Mouse (Mus musculus): ENCODE results near the gene Casp8. TPM values are rescaled to one million over a fixed set of nuclear protein-coding genes. Genes with fewer than 3 reads are reported as not detected.
"Not testable (repeated sequence)": the region's sequence is repeated elsewhere in the genome, so short reads cannot be mapped to it uniquely, and the experiment has no call there.

Casp8 gene
- polyA plus RNA-seq, 1 experiment from 2014 or later = 19.9 TPM

GRCm38 (mm10) chr1:58801558-58802285, 6.5 kb downstream of the Casp8 start:
- 69% methylated on average over 8 of the region's 8 CpGs for WGBS (ENCODE audit: insufficient replicate concordance)

GRCm38 (mm10) chr1:58802322-58803273, 7.4 kb downstream of the Casp8 start:
- no peaks in the 10 kb centered on the region for H3K27me3 ChIP-seq (replicated peaks)
- peaks cover 17% of the 10 kb centered on the region for H3K36me3 ChIP-seq
- H3K27ac ChIP-seq = no peak overlapping the region
- 55% methylated on average over 18 of the region's 18 CpGs for WGBS (ENCODE audit: insufficient replicate concordance)
- peak overlapping the region; percentile 24 for H3K4me3 ChIP-seq
- ATAC-seq = peak; percentile 73
- no peaks in the 10 kb centered on the region for H3K9me3 ChIP-seq (replicated peaks)
- H3K9ac ChIP-seq = no peak overlapping the region; the same call in 1 of the 2 replicates
- peak overlapping the region; percentile 51 for H3K4me2 ChIP-seq
- peaks cover 10% of the 10 kb centered on the region; the same call in 1 of the 2 replicates for H3K4me1 ChIP-seq

More at GRCm38 (mm10) chr1:58801558-58802285, 6.5 kb downstream of the Casp8 start:
- H3K27ac ChIP-seq = 0 out of 2 replicates have a peak overlapping the region, but pooled peaks have one; percentile 8
- H3K9me3 ChIP-seq (replicated peaks) = no peaks in the 10 kb centered on the region
- no peak overlapping the region; the same call in 1 of the 2 replicates for H3K9ac ChIP-seq
- no peaks in the 10 kb centered on the region for H3K27me3 ChIP-seq (replicated peaks)
- peak overlapping the region; percentile 51 for H3K4me2 ChIP-seq
- peaks cover 19% of the 10 kb centered on the region for H3K4me1 ChIP-seq
- peaks cover 13% of the 10 kb centered on the region for H3K36me3 ChIP-seq
- peak overlapping the region; percentile 24 for H3K4me3 ChIP-seq
- ATAC-seq = no peak

- WGBS (ENCODE audit: insufficient replicate concordance) = 71% methylated on average over 6 of the region's 6 CpGs
- Histone ChIP-seq H3K36me3 (peaks cover 21% of the 10 kb centered on the region), H3K9ac (no peak overlapping the region), H3K4me1 (peaks cover 8% of the 10 kb centered on the region; the same call in 1 of the 2 replicates), H3K4me3 (no peak overlapping the region), H3K4me2 (no peak overlapping the region), H3K27ac (no peak overlapping the region), H3K9me3 (replicated peaks) (no peaks in the 10 kb centered on the region), H3K27me3 (replicated peaks) (no peaks in the 10 kb centered on the region)
- no peak for ATAC-seq
Measured at GRCm38 (mm10) chr1:58803531-58803930, 8.4 kb downstream of the Casp8 start.

- Histone ChIP-seq H3K9ac (no peak overlapping the region), H3K4me2 (no peak overlapping the region)
- 61% methylated on average over 3 of the region's 3 CpGs for WGBS (ENCODE audit: insufficient replicate concordance)
Measured at GRCm38 (mm10) chr1:58806651-58807050, 11.5 kb downstream of the Casp8 start.

DNA sequence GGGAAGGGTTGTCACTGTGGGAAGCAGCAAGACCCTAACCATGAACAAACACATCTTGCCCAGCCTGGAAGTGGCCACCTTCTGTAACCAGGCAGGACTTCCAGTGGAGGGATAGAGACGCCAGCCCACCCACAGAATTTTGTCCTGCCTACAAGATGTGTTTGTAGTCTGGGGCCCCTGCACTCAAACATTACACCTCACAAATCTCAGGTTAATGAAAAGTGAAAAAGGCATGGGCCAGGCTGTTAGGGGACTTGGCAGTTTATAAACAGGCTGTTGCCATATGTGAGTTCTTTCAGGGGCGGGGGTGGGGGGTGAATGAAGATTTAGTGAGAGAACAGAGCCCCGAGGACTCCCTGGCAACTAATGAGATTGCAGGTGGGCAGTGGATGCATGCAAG, 31.1 kb downstream of the Casp8 start:
- H3K9me3 ChIP-seq (replicated peaks) = no peaks in the 10 kb centered on the region
- peaks cover 68% of the 10 kb centered on the region for H3K36me3 ChIP-seq
- no peaks in the 10 kb centered on the region for H3K27me3 ChIP-seq (replicated peaks)
- H3K4me3 ChIP-seq = no peak overlapping the region
- no peak for ATAC-seq
- WGBS (ENCODE audit: insufficient replicate concordance) = 74% methylated on average over 3 of the region's 3 CpGs
- no peak overlapping the region for H3K27ac ChIP-seq
- no peak overlapping the region for H3K9ac ChIP-seq
- no peaks in the 10 kb centered on the region for H3K4me1 ChIP-seq
- H3K4me2 ChIP-seq = no peak overlapping the region

More at GRCm38 (mm10) chr1:58806651-58807050, 11.5 kb downstream of the Casp8 start:
- no peak overlapping the region for H3K27ac ChIP-seq
- peaks cover 15% of the 10 kb centered on the region; the same call in 1 of the 2 replicates for H3K36me3 ChIP-seq
- H3K9me3 ChIP-seq (replicated peaks) = peaks cover 4% of the 10 kb centered on the region; the same call in 1 of the 2 replicates
- H3K27me3 ChIP-seq (replicated peaks) = no peaks in the 10 kb centered on the region
- no peak for ATAC-seq
- H3K4me1 ChIP-seq = peaks cover 7% of the 10 kb centered on the region; the same call in 1 of the 2 replicates
- H3K4me3 ChIP-seq = no peak overlapping the region

DNA sequence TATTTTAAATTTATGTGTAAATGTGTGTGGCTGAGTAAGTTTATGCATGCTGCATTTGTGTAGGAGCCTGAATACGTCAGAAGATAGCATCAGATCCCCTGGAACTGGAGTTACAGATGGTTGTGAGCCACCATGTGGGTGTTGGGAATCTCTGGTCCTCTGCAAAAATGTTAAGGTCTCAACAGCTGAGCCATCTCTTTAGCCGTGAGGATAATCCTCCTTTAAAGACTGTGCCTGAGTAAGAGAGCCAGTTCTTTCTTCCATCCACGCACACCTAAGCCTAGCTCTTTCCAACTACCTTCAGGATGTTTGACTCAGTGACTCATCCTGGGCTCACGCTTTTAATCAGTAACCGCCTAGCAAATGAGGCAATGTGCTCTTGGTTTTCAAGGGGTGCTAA, 35.6 kb downstream of the Casp8 start:
- no peak for ATAC-seq
- Histone ChIP-seq H3K9ac (no peak overlapping the region), H3K27ac (no peak overlapping the region), H3K36me3 (peaks cover 68% of the 10 kb centered on the region), H3K27me3 (replicated peaks) (no peaks in the 10 kb centered on the region), H3K4me3 (no peak overlapping the region), H3K4me1 (no peaks in the 10 kb centered on the region), H3K4me2 (no peak overlapping the region), H3K9me3 (replicated peaks) (no peaks in the 10 kb centered on the region)
- 83% methylated on average over 5 of the region's 5 CpGs for WGBS (ENCODE audit: insufficient replicate concordance)

- ATAC-seq = no peak
- Histone ChIP-seq H3K9me3 (replicated peaks) (no peaks in the 10 kb centered on the region), H3K4me2 (no peak overlapping the region), H3K4me3 (no peak overlapping the region), H3K27me3 (replicated peaks) (no peaks in the 10 kb centered on the region), H3K36me3 (peaks cover 54% of the 10 kb centered on the region), H3K27ac (no peak overlapping the region), H3K9ac (no peak overlapping the region), H3K4me1 (no peaks in the 10 kb centered on the region)
- 53% methylated on average over 2 of the region's 2 CpGs for WGBS (ENCODE audit: insufficient replicate concordance)
Measured at GRCm38 (mm10) chr1:58832198-58832597, 37.0 kb downstream of the Casp8 start.

DNA sequence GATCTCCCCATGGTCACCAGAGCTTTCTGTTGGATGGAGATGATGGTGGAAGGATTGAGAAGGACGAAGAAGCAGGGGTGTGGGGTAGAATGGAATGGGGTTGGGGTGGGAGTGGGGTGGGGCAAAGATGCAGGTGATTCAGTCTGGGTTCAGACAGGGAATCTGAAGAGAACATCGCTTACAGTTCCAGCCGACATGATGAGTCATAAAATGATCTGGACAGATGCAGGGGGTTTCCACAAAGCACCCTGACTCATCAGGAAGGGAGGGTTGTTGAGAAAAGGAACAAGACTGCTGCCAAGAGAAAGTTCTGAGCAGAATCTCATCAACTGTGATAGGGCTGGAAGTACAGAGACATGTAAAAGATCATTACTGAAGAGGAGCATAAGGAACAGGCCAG, 61.6 kb downstream of the Casp8 start:
- H3K27me3 ChIP-seq (replicated peaks); H3K36me3 ChIP-seq; H3K4me1 ChIP-seq; H3K4me3 ChIP-seq; H3K9ac ChIP-seq; ATAC-seq; H3K27ac ChIP-seq; H3K4me2 ChIP-seq; H3K9me3 ChIP-seq (replicated peaks): not testable (repeated sequence)
- 54% methylated on average over 3 of the region's 3 CpGs for WGBS (ENCODE audit: insufficient replicate concordance)

GRCm38 (mm10) chr1:58859131-58859530, 64.0 kb downstream of the Casp8 start:
- not testable (repeated sequence) for H3K9me3 ChIP-seq (replicated peaks); H3K4me2 ChIP-seq; H3K27me3 ChIP-seq (replicated peaks); H3K9ac ChIP-seq; ATAC-seq; H3K4me1 ChIP-seq; H3K27ac ChIP-seq; H3K36me3 ChIP-seq; H3K4me3 ChIP-seq
- 62% methylated on average over 4 of the region's 4 CpGs for WGBS (ENCODE audit: insufficient replicate concordance)

GRCm38 (mm10) chr1:58859738-58860365, 64.7 kb downstream of the Casp8 start:
- H3K4me1 ChIP-seq; H3K4me2 ChIP-seq; H3K9me3 ChIP-seq (replicated peaks); H3K27me3 ChIP-seq (replicated peaks); ATAC-seq; H3K36me3 ChIP-seq; H3K9ac ChIP-seq; H3K27ac ChIP-seq; H3K4me3 ChIP-seq: not testable (repeated sequence)
- WGBS (ENCODE audit: insufficient replicate concordance) = 68% methylated on average over 13 of the region's 13 CpGs

- ATAC-seq; H3K4me3 ChIP-seq; H3K4me2 ChIP-seq; H3K9me3 ChIP-seq (replicated peaks); H3K27me3 ChIP-seq (replicated peaks); H3K9ac ChIP-seq; H3K4me1 ChIP-seq; H3K27ac ChIP-seq; H3K36me3 ChIP-seq: not testable (repeated sequence)
- WGBS (ENCODE audit: insufficient replicate concordance) = 40% methylated on average over 3 of the region's 3 CpGs
Measured at GRCm38 (mm10) chr1:58860586-58860985, 65.4 kb downstream of the Casp8 start.

All from liver, embryonic 12.5 days (tissue).